Mouse (Mus musculus) spleen, postnatal 36 days (tissue): Measurements from ENCODE around the gene Sun1.

Source experiments
- DNase-seq, 2 experiments: peaks; one replicate each; pipeline ENCODE4 v3.0.0; 2022; ENCODE audit warnings: low spot score in 2 of 2, mixed read lengths in 1 of 2

Sun1 gene

DNA sequence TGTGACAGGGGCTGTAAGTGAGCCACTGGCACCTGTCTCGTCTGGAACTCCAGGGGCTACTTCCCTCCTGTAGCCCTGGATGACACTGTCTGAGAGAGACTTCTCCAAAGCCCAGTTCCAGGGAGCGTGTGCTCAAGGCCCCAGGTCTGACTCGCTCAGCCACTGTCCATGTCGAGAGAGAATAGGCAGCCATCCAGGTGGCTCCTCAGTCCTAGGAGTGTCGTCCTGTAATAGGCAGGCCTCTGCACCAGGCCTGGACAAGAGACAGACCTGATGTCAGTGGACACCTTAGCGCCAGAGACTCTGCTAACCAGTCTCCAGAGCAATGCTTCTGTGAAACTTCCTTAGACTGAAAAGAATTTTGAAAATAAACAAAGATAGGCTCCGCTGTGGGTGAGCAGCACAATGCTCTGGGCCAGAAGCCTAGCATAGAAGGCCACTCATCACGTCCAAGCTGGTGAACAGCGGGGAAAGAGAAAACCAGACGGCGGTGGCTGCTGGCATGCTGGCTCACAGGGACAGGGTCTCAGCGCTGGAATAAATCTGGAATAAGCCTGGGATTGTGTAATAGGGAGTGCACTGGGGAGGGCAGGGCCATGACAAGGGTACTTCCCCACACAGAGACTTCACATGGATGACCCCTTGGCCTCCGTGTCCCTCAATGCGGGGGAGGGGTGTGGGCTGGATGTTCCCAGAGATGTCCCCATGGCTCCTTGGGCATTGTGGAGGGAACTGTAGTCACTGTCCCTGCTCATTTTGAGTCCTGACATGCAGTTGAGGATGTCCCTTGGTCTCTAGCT is 85.9 kb downstream of the Sun1 start:
- DNase-seq = no peak

DNA sequence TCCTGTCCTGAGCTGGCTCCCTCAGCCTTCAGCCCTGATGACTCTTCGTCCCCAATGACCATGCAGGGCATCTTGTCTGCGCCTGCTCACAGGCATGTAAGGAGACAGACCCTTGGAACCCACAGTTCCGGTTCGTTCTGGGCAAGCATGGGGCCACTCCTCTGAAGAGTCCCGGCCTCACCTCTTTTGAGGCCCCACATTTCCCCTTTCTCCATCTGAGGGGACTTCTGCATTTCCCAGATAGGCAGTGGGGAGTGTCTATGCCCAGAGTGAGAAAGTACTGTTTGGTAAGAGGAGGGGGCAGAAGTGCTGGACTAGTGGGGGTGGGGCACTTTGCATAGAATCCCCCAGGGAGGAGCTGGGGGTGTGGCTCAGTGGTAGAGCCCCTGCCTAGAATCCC is 86.7 kb downstream of the Sun1 start:
- peak in 1 of 2 experiments; percentile 56 for DNase-seq

DNA sequence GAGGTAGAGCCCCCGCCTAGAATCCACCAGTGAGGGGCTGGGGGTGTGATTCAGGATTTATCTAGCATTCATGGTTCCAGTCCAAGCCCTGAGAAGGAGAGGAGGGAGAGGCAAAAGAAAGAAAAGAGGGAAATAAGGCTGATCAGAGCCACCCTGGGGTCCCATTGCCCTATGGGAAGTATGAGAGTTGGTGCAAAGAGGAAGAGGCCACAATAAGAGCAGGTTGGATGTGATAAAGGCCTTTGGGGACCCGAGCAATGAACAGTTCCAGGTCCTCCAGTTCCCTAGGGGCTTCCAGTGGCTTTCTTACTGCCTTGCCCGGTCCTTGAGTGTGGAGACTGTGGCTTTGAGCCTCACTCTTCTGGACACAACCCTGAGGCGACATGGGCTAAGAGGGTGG is 87.3 kb downstream of the Sun1 start:
- DNase-seq = no peak

DNA sequence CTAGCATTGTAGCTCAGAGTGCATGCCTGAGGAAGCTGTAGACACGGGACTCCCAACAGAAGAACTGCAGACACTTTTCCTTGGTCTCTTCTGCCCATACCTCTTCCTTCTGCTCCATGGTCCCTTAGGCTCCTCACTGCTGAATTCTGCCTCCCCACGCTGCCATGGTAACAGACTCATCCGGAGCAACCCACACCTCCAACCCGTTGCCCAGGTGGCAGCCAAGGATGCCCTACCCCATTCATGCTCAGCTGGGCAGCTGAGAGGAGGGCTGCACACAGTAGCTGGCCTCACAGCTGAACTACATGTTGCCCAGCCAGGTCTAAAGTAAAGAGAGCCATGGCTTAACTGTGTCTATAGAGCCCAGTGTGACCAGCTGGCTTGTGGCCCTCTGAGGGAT is 88.2 kb downstream of the Sun1 start:
- DNase-seq = no peak

DNA sequence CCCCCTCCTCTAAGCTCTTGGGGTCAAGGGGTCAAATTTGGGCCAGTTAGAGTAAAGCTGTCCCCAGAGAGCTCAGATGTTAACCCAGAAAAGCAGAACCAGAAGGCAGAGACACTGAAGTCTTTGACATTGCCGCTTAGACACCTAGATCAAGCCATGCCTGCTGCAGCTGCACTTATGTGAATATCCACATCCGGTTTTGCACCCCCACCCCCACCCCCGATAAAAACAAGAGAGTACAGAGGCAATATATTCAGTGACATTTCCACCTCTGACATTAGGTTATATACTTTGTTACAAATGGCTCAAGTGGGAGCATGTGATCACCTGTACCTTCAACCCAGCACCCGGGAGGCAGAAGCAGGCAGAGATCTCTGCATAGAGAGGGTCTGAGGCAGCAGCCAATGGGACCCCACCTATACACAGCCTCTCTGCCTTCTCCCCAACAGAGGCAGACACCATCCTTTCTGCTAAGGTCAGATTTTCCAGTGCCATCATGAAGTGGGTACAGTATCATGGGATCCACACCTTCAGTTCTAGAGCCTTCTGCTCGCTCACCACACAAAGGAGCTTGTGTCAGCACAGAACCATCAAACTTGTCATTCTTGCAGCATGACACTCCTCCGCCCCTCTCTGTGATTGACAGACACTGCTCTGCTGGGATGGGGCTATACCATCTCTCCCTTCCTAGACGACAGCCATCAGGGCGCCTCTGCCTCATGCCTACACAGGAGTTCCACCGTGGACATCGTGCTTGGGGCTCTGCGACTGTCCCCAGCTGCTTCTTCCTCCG is 90.2 kb downstream of the Sun1 start:
- DNase-seq = no peak

DNA sequence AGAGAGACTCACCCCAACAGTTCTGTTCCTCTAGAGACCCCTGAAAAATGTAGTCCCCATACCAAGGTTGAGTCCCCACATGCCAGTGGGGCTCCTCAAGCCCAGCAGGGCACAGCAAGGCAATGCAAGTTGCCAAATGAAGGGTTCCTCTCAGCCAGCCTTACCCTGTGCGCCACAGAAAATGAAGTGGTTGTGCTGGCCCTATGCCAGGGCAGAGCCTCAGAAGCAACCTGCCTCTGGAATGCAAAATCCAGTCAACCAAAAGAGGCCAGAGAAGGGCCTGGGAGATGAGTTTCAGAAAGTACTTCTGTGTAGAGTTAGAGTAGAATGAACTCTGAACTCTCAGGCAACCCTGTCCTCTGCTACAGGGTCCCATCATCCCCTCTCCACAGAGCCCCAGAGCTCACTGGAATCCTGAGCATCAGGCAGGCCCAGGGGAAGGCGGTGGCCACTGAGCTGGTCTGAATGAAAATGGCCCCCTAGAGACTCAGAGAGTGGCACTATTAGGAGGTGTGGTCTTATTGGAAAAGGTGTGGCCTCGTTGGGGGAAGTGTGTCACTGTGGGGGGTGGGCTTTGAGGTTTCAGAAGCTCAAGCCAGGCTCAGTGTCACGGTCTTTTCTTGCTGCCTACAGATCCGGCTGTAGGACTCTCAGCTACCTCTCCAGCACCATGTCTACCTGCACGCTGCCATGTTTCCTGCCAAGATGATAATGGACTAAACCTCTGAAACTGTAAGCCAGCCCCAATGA is 91.5 kb downstream of the Sun1 start:
- no peak for DNase-seq

DNA sequence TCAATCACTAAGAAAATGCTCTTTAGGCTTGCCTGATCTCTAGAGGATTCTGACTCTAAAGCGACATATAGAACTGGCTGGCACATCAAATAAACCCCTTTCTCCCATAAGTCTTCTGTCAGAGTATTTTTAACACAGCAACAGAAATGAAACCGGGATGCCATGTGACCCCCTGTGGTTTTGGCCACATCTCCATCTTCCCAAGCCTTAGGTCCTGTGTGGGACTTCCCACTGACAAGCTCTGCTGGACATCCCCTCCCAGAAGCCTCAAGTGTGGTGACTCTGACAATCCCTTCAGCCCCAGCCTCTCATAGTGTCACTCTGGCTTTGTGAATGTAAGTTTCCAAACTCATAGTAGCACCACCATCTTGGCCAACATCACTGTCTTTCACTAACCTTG is 93.7 kb downstream of the Sun1 start:
- no peak for DNase-seq

DNA sequence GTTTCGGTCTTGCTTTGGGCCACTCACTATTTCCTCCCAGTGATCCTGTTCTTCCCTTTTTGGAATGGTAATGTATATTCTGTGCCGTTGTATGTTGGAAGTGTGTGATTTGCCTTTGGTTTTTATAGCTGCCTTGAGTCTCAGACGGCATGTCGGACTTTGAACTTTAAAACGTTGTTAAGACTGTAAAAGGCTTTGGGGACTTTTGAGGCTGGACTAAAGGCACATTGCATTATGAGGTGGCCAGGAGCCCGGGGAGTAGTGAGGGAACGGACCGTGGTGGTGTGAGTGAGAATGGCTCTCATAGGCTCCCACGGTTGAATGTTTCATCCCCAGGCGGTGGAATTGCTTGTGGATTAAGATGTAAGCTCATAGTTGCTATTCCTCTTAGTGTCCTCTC is 96.7 kb downstream of the Sun1 start:
- DNase-seq = no peak

DNA sequence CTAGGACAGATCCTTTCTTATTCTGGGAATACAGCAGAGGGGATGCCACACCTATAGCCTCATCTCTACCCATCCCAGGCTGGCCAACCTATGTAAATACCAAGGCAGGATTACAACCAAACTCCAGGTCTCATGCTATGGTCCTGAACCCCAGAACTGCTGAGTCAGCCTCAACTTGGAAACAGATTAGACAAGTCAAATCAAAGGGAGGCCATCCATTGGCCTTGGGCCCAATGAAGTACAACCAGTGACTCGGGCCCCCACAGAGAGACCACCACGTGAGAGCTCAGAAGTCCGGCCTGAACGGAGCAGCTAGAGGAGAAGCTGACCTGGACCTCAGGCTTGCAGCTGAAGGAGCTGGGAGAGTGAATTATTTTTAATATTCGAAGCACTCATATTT is 97.3 kb downstream of the Sun1 start:
- DNase-seq = no peak
